Mouse (Mus musculus): ENCODE measurements around the gene Lgals2. TPM values are rescaled to one million over a fixed set of nuclear protein-coding genes. Genes with fewer than 3 reads are reported as not detected.

Gene Lgals2
- polyA plus RNA-seq, 1 experiment from 2014 or later, result 0.45 TPM

GRCm38 (mm10) chr15:78810146-78810545 is 45.2 kb downstream of the Lgals2 start:
- no peak overlapping the region for H3K9ac ChIP-seq
- H3K27me3 ChIP-seq, result peaks cover 7% of the 10 kb centered on the region
- no peak overlapping the region for H3K27ac ChIP-seq
- no peaks in the 10 kb centered on the region for H3K36me3 ChIP-seq
- WGBS, result 43% methylated on average over 9 of the region's 9 CpGs
- H3K4me2 ChIP-seq, result no peak overlapping the region
- no peak overlapping the region for H3K4me3 ChIP-seq
- no peak for ATAC-seq (replicated peaks; ENCODE audit: insufficient number of reproducible peaks, insufficient read depth, low FRiP score, low read depth)
- H3K9me3 ChIP-seq (replicated peaks), result no peaks in the 10 kb centered on the region
- peaks cover 27% of the 10 kb centered on the region for H3K4me1 ChIP-seq (replicated peaks)

- 39% methylated on average over 9 of the region's 9 CpGs for WGBS
Observed at GRCm38 (mm10) chr15:78809739-78810138, 45.6 kb downstream of the Lgals2 start.

DNA sequence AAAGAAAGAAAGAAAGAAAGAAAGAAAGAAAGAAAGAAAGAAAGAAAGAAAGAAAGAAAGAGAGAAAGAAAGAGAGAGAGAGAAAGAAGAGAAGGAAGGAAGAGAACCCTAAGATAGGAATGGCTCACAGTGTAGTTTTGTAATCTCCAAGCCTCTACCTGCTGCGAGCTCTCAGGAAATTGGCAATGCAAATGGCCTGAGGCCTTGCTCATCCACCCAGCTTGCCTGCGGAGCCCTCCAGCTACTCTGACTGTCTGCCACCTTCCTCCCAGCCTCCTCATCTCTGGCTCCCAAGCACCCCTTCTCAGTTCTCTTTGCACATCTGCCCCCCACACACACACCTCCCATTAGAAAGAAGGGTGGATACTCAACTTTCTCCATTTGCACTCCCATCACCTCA is 46.3 kb downstream of the Lgals2 start:
- Histone ChIP-seq H3K9me3 (replicated peaks) (no peaks in the 10 kb centered on the region), H3K4me2 (no peak overlapping the region), H3K27ac (no peak overlapping the region), H3K36me3 (no peaks in the 10 kb centered on the region), H3K4me1 (replicated peaks) (peaks cover 30% of the 10 kb centered on the region), H3K9ac (no peak overlapping the region), H3K4me3 (no peak overlapping the region), H3K27me3 (peaks cover 7% of the 10 kb centered on the region)
- no peak for ATAC-seq (replicated peaks; ENCODE audit: insufficient number of reproducible peaks, insufficient read depth, low FRiP score, low read depth)
- WGBS, result 88% methylated on average over 2 of the region's 2 CpGs

More at GRCm38 (mm10) chr15:78809739-78810138, 45.6 kb downstream of the Lgals2 start:
- Histone ChIP-seq H3K36me3 (no peaks in the 10 kb centered on the region), H3K4me1 (replicated peaks) (peaks cover 25% of the 10 kb centered on the region), H3K27ac (no peak overlapping the region), H3K4me2 (no peak overlapping the region), H3K27me3 (peaks cover 7% of the 10 kb centered on the region), H3K9me3 (replicated peaks) (no peaks in the 10 kb centered on the region), H3K4me3 (no peak overlapping the region), H3K9ac (no peak overlapping the region)
- ATAC-seq (replicated peaks; ENCODE audit: insufficient number of reproducible peaks, insufficient read depth, low FRiP score, low read depth), result no peak

GRCm38 (mm10) chr15:78807141-78807540 is 48.2 kb downstream of the Lgals2 start:
- no peaks in the 10 kb centered on the region for H3K36me3 ChIP-seq
- 76% methylated on average over 3 of the region's 3 CpGs for WGBS
- H3K4me2 ChIP-seq, result no peak overlapping the region
- no peak overlapping the region for H3K9ac ChIP-seq
- H3K4me1 ChIP-seq (replicated peaks), result peaks cover 48% of the 10 kb centered on the region
- no peak overlapping the region for H3K4me3 ChIP-seq
- H3K27me3 ChIP-seq, result peaks cover 7% of the 10 kb centered on the region
- no peaks in the 10 kb centered on the region for H3K9me3 ChIP-seq (replicated peaks)
- H3K27ac ChIP-seq, result no peak overlapping the region
- ATAC-seq (replicated peaks; ENCODE audit: insufficient number of reproducible peaks, insufficient read depth, low FRiP score, low read depth), result no peak

DNA sequence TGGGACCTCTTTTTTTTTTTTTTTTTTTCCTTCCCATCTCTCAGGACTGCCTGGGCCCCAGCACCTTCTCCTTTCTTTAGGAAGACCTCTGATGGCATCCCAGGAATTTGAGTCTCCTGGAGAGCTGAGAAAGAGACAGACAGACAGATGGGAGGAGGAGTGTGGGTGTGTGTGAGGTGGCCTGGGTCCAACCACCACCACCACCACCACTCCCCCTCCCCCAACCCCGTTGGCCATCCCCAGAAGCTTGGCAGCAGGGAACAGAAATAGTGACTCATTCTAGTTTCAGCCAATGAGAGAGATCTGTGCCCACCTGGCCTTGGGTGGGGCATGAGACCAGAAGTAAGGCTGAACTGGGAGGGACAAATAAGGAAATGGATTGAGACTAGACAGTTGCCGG is 48.7 kb downstream of the Lgals2 start:
- H3K9ac ChIP-seq, result no peak overlapping the region
- no peaks in the 10 kb centered on the region for H3K9me3 ChIP-seq (replicated peaks)
- H3K4me2 ChIP-seq, result no peak overlapping the region
- H3K36me3 ChIP-seq, result no peaks in the 10 kb centered on the region
- H3K27ac ChIP-seq, result no peak overlapping the region
- no peak overlapping the region for H3K4me3 ChIP-seq
- peaks cover 53% of the 10 kb centered on the region for H3K4me1 ChIP-seq (replicated peaks)
- 20% methylated on average over 2 of the region's 2 CpGs for WGBS
- H3K27me3 ChIP-seq, result peaks cover 9% of the 10 kb centered on the region
- ATAC-seq (replicated peaks; ENCODE audit: insufficient number of reproducible peaks, insufficient read depth, low FRiP score, low read depth), result no peak

GRCm38 (mm10) chr15:78805351-78805750 is 50.0 kb downstream of the Lgals2 start:
- H3K4me1 ChIP-seq (replicated peaks), result peaks cover 55% of the 10 kb centered on the region
- ATAC-seq (replicated peaks; ENCODE audit: insufficient number of reproducible peaks, insufficient read depth, low FRiP score, low read depth), result no peak

GRCm38 (mm10) chr15:78804326-78804725 is 51.0 kb downstream of the Lgals2 start:
- Histone ChIP-seq H3K36me3 (no peaks in the 10 kb centered on the region), H3K4me2 (no peak overlapping the region), H3K4me3 (no peak overlapping the region), H3K27me3 (peaks cover 19% of the 10 kb centered on the region), H3K27ac (peak overlapping the region; percentile 78), H3K4me1 (replicated peaks) (peaks cover 48% of the 10 kb centered on the region), H3K9ac (no peak overlapping the region), H3K9me3 (replicated peaks) (no peaks in the 10 kb centered on the region)
- 34% methylated on average over 6 of the region's 6 CpGs for WGBS
- ATAC-seq (replicated peaks; ENCODE audit: insufficient number of reproducible peaks, insufficient read depth, low FRiP score, low read depth), result no peak

More at GRCm38 (mm10) chr15:78805351-78805750, 50.0 kb downstream of the Lgals2 start:
- Histone ChIP-seq H3K9ac (no peak overlapping the region), H3K9me3 (replicated peaks) (no peaks in the 10 kb centered on the region), H3K27me3 (peaks cover 19% of the 10 kb centered on the region), H3K4me3 (no peak overlapping the region), H3K27ac (no peak overlapping the region), H3K36me3 (no peaks in the 10 kb centered on the region), H3K4me2 (no peak overlapping the region)
- 65% methylated on average over 2 of the region's 2 CpGs for WGBS

- Histone ChIP-seq H3K4me2 (peak overlapping the region; percentile 92), H3K4me1 (replicated peaks) (peaks cover 53% of the 10 kb centered on the region), H3K9me3 (replicated peaks) (no peaks in the 10 kb centered on the region), H3K9ac (no peak overlapping the region), H3K27ac (peak overlapping the region; percentile 78), H3K4me3 (peak overlapping the region; percentile 66), H3K27me3 (peaks cover 19% of the 10 kb centered on the region), H3K36me3 (no peaks in the 10 kb centered on the region)
- WGBS, result 3% methylated on average over 8 of the region's 8 CpGs
- ATAC-seq (replicated peaks; ENCODE audit: insufficient number of reproducible peaks, insufficient read depth, low FRiP score, low read depth), result peak; percentile 47
Observed at GRCm38 (mm10) chr15:78803499-78803900, 51.8 kb downstream of the Lgals2 start.

GRCm38 (mm10) chr15:78802776-78803391 is 52.4 kb downstream of the Lgals2 start, which contains the start of gene Card10:
Gene Card10, minus strand, starts transcription at chr15:78803042.
- peak; percentile 69 for ATAC-seq (replicated peaks; ENCODE audit: insufficient number of reproducible peaks, insufficient read depth, low FRiP score, low read depth)
- Histone ChIP-seq H3K4me2 (peak within 1 kb of the TSS; percentile 92), H3K27ac (peak within 1 kb of the TSS; percentile 78), H3K4me3 (peak within 1 kb of the TSS; percentile 66), H3K9me3 (replicated peaks) (no peaks in the 10 kb centered on the region), H3K36me3 (no peaks in the 10 kb centered on the region), H3K4me1 (replicated peaks) (peaks cover 58% of the 10 kb centered on the region), H3K27me3 (peaks cover 13% of the 10 kb centered on the region), H3K9ac (peak within 1 kb of the TSS; percentile 69)
- under 1% methylated on average over 69 of the region's 70 CpGs for WGBS

DNA sequence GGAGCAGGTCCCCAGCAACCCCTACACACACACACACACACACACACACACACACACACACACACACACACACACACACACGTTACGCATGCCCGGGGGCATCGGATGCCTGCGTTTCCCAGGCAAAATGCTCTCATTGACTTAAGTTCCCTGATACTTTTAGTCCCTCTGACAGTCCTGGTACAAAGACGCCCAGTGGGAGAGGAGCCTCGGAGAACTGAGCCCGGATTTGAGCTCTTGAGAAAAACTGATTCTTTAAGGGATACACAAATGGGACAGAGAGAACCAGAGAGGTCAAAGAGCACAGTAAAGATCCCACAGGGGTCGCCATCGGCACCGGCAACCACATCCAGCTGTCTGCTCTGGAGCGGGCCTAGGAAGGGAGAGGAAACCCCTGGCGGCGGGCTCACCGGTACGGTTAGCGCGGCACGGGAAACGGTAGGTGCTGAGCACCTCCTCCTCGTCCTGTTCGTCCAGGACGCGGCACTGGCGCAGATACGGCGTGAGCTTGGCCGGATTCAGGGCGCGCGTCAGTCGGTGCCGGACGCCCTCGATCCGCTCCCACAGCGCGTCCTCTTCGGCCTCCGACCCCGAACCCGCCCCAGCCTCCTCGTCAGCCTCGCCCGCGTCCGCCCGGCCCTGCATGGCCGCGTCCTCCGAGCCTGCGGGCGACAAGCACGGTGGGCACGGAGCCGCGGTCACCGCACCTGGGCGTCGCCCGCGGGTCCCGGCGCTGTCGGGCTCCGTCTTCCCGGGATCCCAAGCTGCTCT is 53.2 kb downstream of the Lgals2 start:
- 0 out of 2 replicates have a peak, but pooled peaks have one; percentile 16 for ATAC-seq (replicated peaks; ENCODE audit: insufficient number of reproducible peaks, insufficient read depth, low FRiP score, low read depth)
- H3K9me3 ChIP-seq (replicated peaks), result no peaks in the 10 kb centered on the region
- H3K4me1 ChIP-seq (replicated peaks), result peaks cover 57% of the 10 kb centered on the region
- H3K4me3 ChIP-seq, result peak overlapping the region; percentile 66
- 5% methylated on average over 66 of the region's 67 CpGs for WGBS
- H3K36me3 ChIP-seq, result no peaks in the 10 kb centered on the region
- peak overlapping the region; percentile 78 for H3K27ac ChIP-seq
- peak overlapping the region; percentile 69 for H3K9ac ChIP-seq
- H3K4me2 ChIP-seq, result peak overlapping the region; percentile 92
- peaks cover 12% of the 10 kb centered on the region for H3K27me3 ChIP-seq

GRCm38 (mm10) chr15:78801571-78801970 is 53.8 kb downstream of the Lgals2 start:
- 77% methylated on average over 9 of the region's 9 CpGs for WGBS
- peak overlapping the region; percentile 69; the same call in 1 of the 2 replicates for H3K9ac ChIP-seq

More at GRCm38 (mm10) chr15:78801571-78801970, 53.8 kb downstream of the Lgals2 start:
- no peak for ATAC-seq (replicated peaks; ENCODE audit: insufficient number of reproducible peaks, insufficient read depth, low FRiP score, low read depth)
- peak overlapping the region; percentile 92 for H3K4me2 ChIP-seq
- peaks cover 55% of the 10 kb centered on the region for H3K4me1 ChIP-seq (replicated peaks)
- H3K9me3 ChIP-seq (replicated peaks), result no peaks in the 10 kb centered on the region
- H3K27ac ChIP-seq, result 0 out of 2 replicates have a peak overlapping the region, but pooled peaks have one; percentile 78
- H3K4me3 ChIP-seq, result peak overlapping the region; percentile 66
- peaks cover 12% of the 10 kb centered on the region for H3K27me3 ChIP-seq
- H3K36me3 ChIP-seq, result no peaks in the 10 kb centered on the region

All from heart, embryonic 15.5 days (tissue).